Mouse (Mus musculus) T-cell, adult 2 months (primary cell): ENCODE results near the gene Olfr1371.
A peak's percentile ranks its signal among the peaks of the same experiment; 100 is the strongest.
"Not testable (repeated sequence)": the region's sequence is repeated elsewhere in the genome, so short reads cannot be mapped to it uniquely, and the experiment has no call there.

Experiments used
- DNase-seq: peaks from one replicate; pipeline ENCODE4 v3.0.0; 2022; ENCODE audit warnings: low spot score

Olfr1371 gene

DNA sequence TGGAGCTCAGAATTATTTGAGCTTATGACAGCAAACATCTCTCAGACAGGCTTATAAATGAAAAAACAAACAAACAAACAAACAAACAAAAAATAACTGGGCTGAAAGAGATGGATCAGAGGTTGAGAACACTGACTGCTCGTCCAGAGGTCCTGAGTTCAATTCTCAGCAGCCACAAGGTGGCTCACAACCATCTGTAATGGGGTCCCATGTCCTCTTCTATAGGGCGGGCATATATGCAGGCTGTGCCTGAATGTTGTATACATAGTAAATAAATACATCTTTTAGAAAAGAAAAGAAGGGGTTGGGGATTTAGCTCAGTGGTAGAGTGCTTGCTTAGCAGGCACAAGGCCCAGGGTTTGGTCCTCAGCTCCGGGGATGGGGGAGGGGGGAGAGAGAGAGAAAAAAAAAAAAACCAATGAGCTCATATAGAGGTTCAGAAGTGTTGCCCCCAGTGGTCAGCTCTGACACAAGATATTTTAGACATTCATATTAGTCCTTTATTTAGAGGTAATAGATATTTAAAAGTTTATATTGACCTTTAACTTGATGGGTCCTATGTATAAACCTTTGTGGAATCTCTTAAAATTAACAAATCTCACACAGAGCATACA, 12.3 kb upstream of the Olfr1371 start:
- no peak for DNase-seq

- peak; percentile 86 for DNase-seq
Observed at GRCm38 (mm10) chr11:52223968-52224682, 10.3 kb upstream of the Olfr1371 start.

DNA sequence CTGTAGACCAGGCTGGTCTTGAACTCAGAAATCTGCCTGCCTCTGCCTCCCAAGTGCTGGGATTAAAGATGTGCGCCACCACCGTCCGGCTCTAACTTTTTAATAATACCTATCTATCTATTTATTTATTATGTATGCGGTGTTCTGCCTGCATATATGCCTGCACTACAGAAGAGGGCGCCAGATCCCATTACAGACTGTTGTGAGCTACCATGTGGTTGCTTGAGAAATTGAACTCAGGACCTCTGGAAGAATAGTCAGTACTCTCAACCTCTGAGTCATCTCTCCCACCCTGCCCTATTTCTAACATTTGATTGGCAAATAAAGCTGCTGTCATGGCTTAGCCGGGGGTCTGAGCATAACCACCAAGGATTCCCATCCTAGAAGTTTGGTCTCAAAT, 9.1 kb upstream of the Olfr1371 start:
- peak; percentile 51 for DNase-seq

DNA sequence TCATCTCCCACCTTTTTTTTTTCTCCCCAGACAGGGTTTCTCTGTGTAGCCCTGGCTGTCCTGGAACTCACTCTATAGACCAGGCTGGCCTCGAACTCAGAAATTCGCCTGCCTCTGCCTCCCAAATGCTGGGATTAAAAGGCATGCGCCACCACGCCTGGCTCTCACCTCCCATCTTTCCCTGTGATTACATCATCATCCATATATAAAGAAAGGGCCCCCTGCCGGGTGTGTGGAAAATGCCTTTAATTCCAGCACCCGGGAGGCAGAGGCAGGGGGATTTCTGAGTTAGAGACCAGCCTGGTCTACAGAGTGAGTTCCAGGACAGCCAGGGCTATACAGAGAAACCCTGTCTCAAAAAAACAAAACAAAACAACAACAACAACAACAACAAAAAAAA, 8.1 kb upstream of the Olfr1371 start:
- not testable (repeated sequence) for DNase-seq

DNA sequence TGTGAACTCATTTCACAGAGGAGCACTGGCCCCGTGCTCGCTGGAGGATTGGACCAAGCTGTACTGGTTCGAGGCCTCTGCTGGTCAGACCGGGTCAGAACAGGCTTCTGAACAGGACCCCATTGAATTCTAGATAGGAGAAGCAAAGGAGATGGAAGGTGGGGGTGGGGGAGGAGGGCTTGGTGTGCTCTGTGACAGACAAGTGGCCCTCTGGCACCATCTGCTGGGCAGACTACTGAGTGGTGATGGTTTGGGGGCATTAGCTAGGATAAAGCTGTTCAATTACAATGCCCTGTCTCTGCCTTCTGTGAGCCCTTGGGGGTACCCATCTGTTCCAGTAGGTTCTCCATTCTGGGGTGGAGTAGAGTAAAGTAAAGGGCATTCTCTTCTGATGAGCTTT, 6.5 kb upstream of the Olfr1371 start:
- peak; percentile 75 for DNase-seq

GRCm38 (mm10) chr11:52196496-52197023, 17.2 kb downstream of the Olfr1371 start:
- not testable (repeated sequence) for DNase-seq

- peak; percentile 34 for DNase-seq
Observed at GRCm38 (mm10) chr11:52180651-52181050, 33.1 kb downstream of the Olfr1371 start.

DNA sequence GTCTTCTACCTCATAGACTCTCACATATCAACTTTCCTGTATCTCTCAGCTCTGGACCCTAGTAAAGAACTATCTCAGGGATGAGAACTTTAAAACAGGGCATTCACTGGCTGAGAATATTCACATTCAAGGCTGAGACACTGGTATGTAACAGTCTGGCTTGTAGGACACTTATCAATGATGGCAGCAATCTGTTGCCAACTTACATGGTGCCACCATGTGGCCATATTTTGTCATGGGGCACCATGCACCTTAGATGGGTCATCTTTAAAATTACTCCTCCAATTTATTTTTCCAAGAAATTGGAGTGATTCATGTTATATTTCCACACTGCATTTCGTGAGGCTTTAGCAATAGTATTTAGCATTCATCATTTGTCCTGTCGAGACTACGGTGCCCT, 33.9 kb downstream of the Olfr1371 start:
- not testable (repeated sequence) for DNase-seq

DNA sequence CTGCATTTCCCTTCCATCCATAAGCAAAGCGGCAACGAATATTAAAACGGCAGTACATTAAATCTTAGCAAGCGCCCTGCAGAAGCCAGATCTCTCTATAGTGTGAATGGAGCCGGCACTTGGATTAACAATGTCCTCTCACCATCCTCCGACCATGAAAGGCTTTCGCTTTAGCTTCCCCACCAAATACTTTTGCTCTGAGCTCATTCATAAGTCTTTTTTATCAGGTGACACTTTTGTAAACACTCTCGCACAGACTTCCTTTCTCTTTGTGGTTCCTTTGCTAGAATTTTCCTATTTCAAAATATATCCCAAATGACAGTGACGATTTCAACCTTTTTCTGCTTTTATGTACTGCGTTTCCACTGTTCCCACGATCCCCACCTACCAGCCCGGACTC, 45.3 kb downstream of the Olfr1371 start:
- no peak for DNase-seq

DNA sequence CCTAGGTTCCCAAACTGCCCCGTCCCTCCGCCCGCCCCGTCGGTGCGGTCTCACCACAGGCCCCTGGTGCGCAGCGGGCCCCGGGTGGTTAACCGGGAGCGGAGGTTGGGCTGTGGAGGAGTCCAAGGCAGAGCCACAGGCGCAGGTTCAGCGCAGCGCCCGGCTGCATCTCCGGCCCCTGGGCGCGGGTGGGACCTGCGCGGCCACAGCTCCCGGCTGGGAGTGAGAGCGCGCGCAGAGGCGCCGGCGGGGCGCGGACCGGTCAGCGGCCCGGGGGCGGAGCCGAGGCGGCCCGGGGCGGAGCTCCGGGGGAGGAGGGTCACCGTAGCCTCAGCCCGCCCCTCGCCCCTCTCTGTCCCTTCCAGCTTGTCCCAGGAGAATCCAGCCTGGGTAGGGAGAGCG, 45.9 kb downstream of the Olfr1371 start:
- not testable (repeated sequence) for DNase-seq

- DNase-seq, result no peak
Observed at GRCm38 (mm10) chr11:52167126-52167525, 46.7 kb downstream of the Olfr1371 start.

DNA sequence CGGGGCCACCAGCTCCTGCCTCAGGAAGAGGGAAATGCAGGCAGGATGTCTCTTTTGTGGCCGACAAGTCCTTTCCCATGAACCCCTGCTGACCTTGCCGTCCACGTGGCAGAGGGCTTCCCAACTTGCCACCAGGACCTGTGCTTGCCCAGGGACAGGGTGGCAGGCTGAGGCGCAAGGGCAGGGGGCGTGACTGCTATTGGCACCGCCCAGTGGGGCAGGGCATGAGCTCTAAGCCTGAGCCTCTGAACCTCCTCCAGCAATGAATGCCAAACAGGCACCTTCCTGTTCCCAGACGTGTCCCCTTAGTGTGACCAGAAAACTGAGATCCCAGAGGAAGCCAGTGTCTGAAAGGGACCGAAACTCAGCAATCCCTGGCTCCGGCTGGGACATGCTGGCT, 49.9 kb downstream of the Olfr1371 start:
- DNase-seq, result no peak
